Mouse (Mus musculus) spleen, adult 2 months (tissue): ENCODE measurements around the gene Cspg4.

Experiments
- CTCF ChIP-seq: fragments of 200-500 bp; IDR thresholded peaks from 2 replicates; pipeline ENCODE4 v1.5.1; 2011; ENCODE audit warnings: mild to moderate bottlenecking, inconsistent platforms; ENCODE audit not compliant: insufficient read depth, insufficient read length, insufficient replicate concordance; ENCODE audit errors: extremely low read depth
- POLR2A ChIP-seq: fragments of 200-500 bp; IDR thresholded peaks from 2 replicates; pipeline ENCODE4 v1.6.1; 2011; ENCODE audit warnings: low read depth, low read length, inconsistent platforms

GRCm38 (mm10) chr9:56890522-56891250 lies 25.9 kb downstream of the Cspg4 start:
- TF ChIP-seq CTCF (no peak), POLR2A (no peak)
